Mouse (Mus musculus) spleen, postnatal 10 days (tissue): ENCODE measurements around the gene Inpp4b.

Source experiments
- DNase-seq, 2 experiments: peaks; one replicate each; pipeline ENCODE4 v3.0.0; 2021 to 2022; ENCODE audit warnings: low spot score in 2 of 2

Inpp4b gene

DNA sequence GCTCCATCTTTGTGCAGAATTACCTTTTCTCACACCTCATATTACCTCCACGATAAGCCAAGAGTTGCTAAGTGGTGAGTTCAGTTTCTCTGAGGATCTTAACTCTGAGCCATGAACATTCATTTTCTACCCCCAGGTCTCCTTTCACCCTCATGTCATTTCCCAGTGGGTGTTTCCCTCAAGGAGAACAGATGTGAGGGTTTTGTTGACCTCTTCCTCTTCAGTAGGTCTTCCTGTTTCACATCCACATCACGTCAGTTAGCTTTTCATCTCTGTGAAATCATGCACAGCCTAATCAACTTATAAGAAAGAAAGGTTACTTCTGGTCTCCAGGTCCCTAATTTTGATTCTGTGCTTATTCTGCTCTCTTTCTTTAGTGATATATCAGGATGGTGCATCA lies 124.4 kb downstream of the Inpp4b start:
- no peak for DNase-seq

DNA sequence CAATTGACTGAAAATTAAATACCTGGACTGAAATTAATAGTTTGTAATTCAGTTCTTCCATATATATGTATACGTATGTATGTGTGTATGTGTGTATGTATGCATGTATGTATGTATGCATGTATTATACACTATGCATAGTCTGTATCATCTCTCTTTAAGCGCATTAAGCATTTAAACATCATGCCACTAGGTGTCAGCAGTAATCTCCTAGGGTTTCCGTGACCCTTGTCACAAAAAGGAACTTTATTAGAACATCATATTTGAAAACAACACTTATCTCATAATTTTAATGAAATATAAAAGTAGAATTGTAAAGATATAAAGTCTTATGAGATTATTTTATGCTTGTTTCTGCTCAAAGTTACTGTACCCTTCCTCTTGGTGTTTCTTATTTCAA lies 136.3 kb downstream of the Inpp4b start:
- no peak for DNase-seq

DNA sequence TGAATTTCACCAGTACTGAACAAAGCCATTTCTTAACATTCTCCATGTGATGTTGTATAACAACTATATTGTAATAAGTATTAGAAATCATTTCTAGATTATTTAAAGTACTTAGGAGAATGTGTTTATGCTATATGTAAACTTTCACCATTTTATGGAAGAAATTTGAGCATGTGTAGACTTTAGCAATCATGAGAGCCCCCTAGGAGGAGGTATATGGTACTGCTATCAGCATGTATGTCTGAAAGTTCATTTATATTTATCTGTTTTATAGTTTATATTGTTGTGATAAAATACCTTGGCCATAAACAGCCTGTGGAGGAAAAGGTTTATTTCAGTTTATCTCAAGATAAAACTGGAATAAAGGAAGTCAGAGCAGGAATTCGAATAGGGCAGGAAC lies 141.5 kb downstream of the Inpp4b start:
- no peak for DNase-seq

DNA sequence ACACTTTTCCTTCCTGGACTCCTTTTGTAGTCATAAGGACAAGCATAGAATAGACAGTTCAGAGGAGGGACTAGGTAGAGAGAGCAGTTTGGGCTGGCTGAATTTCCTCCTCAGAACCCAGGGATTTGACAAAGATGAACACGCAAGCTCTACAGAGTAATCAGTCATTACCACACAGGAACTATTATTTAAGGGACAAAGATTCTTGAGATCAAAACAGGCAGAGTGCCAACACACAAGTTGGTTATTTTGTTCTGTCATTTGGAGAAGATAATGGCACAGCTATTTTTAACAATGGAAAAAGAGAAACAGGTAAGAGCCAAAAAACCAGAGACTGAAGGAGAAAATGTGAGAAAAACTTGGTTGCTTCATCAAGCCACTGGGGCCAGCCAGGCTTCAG lies 143.3 kb downstream of the Inpp4b start:
- DNase-seq, result no peak

DNA sequence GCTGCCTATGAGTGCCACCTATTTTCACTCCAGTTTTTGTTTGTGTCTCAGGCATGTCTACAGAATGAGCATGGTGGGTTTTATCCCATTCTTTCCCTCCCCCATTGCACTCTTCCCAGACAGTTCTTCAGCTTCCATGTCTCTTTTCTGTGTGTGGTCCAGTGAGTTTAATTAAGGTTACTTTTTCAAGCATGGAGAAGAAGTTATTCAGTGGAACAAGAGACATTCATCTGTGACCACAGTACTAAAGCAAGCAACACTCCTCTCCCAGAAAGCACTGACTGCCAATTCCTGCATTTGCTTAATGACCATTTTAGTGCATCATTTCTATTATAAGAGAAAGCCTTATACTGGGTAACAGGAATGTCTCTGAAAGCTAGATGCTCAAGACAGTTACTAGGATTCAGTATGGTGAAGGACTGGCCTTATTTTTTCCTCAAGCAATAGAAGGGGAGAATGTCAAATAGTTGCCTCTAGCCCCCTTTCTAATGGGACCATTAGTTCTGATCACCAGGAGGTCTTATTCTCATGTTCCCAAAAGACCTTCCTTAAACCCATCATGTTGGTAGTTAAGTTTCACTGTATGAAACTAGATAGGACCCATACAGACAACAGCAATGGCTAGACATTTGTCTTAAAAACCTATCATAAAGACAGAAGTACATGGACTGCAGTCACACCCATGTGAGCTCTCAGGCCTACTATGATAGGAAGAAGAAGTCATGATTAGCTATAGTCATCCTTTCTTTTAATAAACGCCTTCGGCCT lies 147.7 kb downstream of the Inpp4b start:
- DNase-seq, result no peak

DNA sequence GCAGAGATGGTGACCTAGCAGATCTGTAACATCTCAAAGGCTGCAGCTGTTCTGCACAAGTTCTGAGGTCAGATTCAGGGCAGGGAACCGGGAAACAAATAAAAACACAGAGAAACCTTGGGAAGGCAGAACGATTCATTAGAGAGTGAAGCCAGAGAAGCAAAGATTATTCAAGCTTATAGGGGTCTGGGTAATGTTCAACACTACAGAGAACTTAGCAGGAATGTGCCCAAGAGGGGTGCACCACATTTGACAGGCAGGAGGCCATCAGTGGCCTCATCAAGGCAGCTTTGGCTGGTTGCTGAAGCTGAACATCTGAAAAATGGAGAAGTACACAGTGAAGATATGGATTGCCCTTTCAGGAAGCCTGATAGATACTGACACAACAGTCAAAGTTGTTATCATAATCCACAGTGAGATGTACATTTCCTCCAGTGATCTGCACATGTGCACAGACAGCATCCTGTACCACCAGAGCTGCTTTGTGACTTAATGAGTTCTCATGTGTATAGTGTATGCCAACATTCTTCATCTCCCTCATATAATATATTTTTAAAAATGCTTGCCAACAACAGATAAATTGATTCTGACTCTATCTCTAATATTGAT lies 148.8 kb downstream of the Inpp4b start:
- DNase-seq, result no peak

DNA sequence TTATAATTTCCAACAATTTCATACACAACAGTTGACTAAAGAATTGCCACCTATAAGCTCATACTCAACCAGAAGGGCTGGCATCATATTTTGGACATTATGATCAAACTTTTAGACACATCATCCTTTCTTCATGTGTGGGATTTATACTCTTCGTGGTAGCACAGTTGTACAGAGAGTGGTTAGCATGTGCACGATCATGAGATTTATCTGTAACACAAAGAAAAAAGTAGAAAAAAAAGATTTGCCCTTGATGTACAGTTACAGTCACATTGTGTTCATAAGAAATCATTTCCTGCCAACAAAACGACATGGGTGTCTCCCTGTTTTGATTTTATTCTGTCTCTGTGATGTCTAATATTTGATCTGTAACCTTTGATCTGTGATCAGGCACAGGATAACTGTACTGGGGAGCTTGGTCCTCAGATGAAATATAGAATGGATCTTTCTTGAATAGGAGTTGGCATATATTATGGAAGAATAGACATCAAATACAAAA lies 149.4 kb downstream of the Inpp4b start:
- DNase-seq, result no peak

DNA sequence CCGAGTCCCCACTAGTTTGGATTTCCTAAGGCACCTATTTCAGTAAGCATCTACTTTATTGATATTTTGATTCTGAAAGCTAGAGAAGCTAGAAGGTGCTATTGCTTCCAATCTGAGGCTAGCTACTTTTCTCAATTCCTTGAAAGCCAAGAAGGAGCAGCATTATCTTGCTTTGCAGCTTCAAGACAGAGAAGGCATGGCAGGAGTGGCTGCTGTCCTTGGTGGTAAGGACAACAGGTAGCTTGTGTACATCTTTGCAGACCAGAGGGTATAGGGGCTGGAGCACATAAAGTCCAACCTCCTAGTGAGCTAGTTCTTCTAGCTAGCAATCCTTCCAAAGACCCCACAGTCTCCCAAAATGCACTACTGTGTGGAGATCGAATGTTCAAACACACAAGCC lies 152.5 kb downstream of the Inpp4b start:
- no peak for DNase-seq

DNA sequence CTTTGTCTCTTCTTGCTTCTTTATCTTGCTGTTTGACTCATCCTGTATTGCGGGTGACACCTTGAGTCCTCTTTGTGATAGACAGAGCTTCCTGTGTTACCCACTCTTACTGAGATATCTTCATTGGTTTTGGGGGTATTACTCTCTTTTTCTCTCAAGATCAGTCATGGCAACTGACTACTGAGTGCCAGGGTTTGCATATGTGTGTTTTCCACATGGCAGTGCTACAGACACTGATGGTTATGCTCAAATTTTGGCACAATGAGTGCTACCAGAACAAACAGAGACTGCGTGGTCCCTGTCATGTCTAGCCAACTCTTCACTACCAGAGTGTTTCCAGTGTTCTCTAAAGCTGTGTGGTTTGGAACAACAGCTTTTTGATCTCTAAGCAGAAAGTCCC lies 155.3 kb downstream of the Inpp4b start:
- DNase-seq, result no peak

DNA sequence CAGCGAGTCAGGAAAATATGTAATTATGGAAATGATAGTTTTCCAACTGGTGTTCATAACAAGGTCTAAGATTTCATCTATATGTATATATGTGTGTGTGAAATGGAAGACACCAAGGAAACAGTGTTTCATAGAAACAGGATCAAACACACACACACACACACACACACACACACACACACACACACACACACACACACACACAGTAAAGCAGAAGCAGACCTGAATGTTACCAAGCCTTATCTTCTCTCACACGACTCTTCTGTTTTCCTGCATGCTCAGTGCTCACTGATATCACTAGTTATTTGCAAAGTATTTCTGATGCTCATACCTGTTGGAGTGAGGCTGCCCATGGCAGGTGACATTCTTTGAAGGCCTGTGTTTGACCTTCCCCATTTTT lies 159.9 kb downstream of the Inpp4b start:
- no peak for DNase-seq

DNA sequence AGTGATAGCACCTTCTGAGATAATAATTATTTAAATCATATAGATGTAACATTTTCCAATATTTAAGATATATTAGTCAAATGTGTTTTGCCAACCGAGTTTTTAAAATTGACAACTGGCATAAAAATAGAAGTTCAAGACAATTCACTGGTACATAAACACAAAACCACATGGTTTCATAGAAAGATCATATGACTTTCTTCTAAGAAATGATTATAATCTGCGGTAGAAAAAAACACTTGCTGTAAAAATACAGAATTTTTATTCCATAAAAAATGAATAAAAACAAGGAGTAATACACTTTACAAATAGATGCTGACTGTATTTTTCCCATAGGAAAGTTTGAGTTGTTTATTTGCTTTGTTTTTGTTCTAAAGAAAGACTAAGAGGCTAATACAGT lies 160.6 kb downstream of the Inpp4b start:
- DNase-seq, result no peak

DNA sequence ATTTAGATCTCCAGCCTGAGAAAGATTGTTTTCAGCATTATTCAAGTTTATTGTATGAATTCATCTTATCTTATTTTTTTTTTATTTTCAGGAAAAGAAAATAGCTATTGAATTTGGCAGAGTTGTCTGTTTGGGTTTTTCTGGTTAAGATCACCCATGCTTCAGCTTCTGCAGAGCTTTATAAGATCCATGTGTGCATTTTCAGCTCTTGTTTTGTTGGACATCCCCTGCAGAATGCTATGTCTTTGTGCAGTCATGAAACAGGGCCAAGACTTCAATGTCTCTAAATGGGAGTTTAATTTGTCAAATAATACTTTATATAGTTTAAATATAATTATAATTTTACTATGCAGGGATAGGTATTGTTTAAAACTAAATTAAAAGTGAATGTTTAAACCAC lies 170.5 kb downstream of the Inpp4b start:
- DNase-seq, result no peak

DNA sequence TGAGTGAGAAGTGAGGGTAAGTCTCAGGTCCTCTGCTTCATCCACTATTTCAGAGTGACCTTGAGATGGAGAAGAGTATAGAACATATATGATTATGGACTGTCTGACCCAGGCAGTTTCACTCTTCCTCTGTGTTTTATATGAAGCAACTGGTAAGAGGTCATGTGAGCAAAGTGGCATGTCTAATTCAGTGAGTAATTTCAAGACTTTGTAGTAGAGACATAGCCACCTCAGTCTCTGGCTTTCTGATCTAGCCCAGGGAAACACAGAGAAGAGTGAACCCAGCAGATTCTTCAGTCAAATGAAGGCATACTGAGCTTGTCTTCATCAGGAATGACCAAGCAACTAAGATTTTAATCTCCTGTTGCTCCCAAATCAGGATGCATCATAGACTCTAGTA lies 172.1 kb downstream of the Inpp4b start:
- DNase-seq, result no peak

DNA sequence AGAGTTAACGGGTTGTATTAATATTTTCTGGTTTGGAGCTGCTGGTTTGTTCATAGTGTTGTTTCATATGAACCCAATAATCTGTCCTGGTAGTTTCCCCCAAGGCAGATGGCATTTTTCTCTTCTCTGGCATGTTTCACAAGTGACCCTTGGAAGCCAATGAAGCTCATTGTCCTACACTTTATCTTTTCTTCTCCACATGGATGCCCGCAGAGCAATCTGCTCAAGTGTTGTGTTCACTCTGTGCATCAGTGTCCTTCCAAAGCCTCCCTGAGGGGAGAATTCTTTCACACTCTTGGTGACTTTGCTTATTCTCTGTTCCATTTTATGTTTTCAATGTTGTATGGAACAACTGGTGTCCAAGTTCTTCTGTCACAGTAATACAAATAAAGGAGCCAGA lies 179.7 kb downstream of the Inpp4b start:
- no peak for DNase-seq

DNA sequence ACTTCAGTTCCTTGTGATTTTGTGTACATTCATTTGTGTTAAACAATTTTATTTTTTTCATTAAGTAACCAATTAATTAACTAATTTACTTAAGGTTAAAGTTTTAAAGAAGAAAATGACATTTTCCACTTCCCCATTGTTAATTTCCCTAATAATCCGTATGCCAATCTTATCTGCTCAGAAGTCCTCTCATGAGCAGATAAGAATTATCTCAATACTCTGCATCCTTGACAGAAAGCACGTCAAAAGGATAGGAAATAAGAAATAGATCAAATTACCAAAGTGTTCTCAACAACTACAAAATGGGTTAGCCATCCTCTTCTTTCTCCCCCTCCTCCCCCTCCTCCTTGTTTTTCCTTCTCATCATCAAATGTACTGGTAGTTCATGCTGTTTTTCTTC lies 182.2 kb downstream of the Inpp4b start:
- DNase-seq, result no peak

DNA sequence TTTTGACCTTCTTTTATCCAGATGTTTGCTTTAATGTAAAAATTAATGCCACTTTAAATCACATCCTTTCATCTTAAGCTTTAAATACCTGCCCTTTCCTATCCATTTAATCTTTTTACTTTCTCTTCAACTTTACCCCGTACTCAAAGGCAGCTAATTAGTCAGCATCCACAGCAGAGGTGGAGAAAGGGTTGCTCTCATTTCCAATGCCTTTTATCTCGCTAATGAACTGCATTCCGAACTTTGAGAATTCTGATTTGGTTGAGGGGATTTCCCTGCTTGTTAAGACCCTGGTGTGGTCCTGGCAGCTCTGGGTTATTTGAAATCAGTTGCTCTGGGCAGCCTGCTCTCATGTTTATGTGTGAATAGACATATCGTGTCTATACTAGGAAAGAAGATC lies 185.3 kb downstream of the Inpp4b start:
- no peak for DNase-seq

DNA sequence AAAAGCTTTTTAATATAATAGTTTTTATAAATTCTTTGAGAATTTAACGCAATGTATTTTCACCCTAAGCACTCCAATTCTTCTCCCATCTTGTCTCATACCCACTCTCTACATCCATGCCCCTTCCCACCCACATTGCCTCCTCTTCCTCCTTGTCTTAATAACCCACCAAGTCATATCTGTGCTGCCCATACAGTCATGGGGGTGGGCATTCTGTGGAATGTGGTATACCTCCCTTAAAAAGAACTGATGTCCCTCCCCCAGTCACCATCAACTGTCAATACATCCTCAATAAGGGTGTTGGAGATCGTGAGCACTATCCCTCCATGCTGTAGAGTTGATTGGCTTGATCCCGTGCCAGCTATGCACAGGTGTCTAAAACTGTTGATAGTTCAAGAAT lies 196.0 kb downstream of the Inpp4b start:
- no peak for DNase-seq

DNA sequence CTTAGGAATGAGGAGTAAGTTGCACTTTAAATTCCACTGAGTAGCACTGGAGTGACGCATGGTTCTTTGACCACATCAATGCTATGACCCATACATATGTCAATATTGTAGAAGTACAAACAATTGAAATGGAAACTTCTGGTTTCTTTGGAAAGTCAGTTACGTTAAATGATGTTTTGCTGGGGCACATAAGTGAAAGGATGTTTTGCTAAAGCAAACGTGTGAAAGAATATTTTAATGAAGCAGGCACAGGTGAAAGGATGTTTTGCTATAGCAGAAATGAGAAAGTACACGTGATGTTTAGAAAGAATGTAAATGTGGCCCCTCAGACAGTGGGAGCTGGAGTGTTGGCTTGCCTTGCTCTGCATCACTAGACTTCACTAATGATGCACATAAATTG lies 216.2 kb downstream of the Inpp4b start:
- no peak for DNase-seq

DNA sequence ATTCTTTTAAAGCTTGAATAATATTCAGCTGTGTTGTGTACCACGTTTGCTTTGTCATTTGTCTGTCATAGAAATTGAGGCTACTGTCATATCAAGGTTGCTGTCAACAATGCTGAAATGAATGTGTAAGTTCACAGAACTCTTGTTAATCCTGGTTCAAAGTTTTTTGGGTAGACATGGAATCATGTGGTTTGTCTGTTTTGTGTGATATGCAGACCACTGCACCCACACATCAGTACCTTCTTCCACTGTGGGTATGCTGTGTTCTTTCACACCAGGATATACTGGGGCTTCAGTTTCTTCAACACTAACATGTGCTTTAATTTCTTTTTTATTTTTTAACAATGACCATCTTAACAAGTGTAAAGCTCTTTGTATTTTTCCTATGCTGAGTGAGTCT lies 220.0 kb downstream of the Inpp4b start:
- no peak for DNase-seq

DNA sequence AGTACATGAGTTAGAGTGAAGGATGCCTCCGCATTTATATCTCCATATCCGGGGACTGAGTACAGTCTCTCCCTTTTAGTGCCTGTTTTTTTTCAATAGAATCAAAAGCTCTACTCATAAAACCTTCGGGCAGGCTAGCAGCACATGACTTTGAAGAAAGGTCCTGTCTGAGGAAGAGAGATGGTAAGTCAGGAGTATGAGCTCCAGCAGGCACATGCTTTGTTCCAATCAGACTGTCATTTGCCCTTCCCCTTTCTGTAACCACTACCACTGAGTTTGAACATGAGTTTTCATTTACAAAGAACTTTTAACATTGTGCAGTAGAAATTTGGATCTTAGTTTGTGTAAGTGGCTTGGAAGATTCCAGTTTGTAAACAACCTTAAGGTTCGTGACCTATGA lies 223.1 kb downstream of the Inpp4b start:
- DNase-seq, result no peak

DNA sequence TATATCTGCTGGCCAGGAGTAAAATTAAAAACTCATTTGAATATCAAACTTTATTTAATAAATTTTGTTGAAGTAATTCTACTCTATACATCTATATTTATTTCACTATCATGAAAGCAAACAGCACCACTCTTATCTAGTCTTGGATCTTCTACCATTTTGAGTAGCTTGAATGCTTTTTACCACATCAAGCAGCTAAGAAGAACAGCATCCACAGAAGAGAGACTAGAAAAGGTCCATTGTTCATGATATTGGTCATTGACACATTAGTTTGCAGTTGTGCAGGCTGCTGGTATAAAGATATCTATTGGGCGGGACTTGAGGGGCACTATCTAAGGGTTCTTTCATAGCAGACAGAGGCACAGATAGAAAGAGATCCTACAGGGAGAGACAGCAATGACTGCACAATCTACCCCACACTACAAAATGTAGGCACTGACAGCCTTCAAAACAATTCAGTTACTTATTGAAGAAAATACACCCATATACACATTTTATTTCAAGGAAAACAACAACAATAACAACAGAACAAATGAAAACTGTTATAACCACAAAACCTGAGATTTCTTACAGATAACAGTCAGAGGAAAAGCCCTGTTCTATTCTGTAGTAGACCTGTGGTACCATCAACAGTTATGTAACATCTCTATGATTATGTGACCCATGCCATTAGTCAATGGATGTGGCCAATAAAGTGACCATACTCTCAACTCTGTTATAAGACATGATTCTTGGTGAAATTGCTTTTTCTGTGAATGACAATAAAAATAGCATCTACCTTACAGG lies 230.2 kb downstream of the Inpp4b start:
- DNase-seq, result no peak

DNA sequence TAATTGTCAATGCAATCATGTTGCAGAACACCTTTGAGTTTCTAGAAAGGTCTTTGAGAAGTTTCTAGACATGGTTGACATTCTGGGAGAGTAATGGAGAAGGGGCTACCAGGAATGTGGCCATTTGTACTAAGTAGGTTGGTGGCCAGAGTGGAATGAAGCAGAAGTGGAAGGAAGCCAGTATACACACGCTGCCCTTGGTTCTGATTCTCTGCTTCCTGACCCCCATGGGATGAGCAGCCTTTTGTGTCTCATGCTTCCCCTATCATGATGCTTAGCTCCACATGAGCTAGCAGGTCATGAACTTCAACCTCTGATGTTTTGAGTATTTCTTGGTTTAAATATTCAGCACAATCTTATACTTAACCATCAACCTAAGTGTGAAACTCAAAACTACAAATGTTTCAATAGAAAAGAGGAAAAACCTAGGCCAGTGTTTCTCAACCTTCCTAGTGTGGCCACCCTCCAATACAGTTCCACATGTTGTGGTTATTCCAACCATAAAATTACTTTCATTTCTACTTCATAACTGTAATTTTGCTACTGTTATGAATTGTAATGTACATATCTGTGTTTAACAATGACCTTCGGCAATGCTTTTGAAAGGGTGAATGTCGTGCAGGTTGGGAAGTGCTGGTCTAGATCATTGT lies 233.0 kb downstream of the Inpp4b start:
- DNase-seq, result no peak
